Mouse (Mus musculus) liver, postnatal 0 days (tissue): Measurements from ENCODE around the gene Naa80. TPM values are rescaled to one million over a fixed set of nuclear protein-coding genes. Genes with fewer than 3 reads are reported as not detected.
A peak's percentile ranks its signal among the peaks of the same experiment; 100 is the strongest.

ENCODE experiments used
- ATAC-seq: fragments of 200-750 bp; cut with Nextera tagmentation; 2 replicates; pipeline ENCODE4 v1.8.0; 2017; ENCODE audit warnings: mild to moderate bottlenecking, moderate library complexity
- DNase-seq: peaks from one replicate; pipeline ENCODE4 v3.0.0-alpha.2; 2016
- H3K27ac ChIP-seq: fragments of 300-500 bp; sonication (generic); 2 replicates; pipeline ENCODE4 v1.5.1; 2014; ENCODE audit warnings: antibody characterized with exemption, moderate library complexity, mild to moderate bottlenecking, low read depth
- H3K27me3 ChIP-seq: fragments of 300-500 bp; sonication (generic); 2 replicates; pipeline ENCODE4 v1.6.1; 2014; ENCODE audit warnings: low read length, control low read depth, mixed read lengths; ENCODE audit not compliant: insufficient read depth
- H3K36me3 ChIP-seq: fragments of 300-500 bp; sonication (generic); replicated peaks from 2 replicates; pipeline ENCODE4 v1.6.1; 2014; ENCODE audit warnings: mild to moderate bottlenecking, control low read depth, low read length, moderate library complexity, mixed read lengths; ENCODE audit not compliant: insufficient read depth
- H3K4me1 ChIP-seq: fragments of 300-500 bp; sonication (generic); 2 replicates; pipeline ENCODE4 v1.6.1; 2014; ENCODE audit warnings: antibody characterized with exemption, mild to moderate bottlenecking, control low read depth; ENCODE audit not compliant: insufficient read depth
- H3K4me2 ChIP-seq: fragments of 300-500 bp; sonication (generic); 2 replicates; pipeline ENCODE4 v1.6.1; 2014; ENCODE audit warnings: low read depth, mild to moderate bottlenecking, low read length, moderate library complexity, mixed read lengths
- H3K4me3 ChIP-seq: fragments of 300-500 bp; sonication (generic); 2 replicates; pipeline ENCODE4 v1.5.1; 2014; ENCODE audit warnings: low read depth, low read length
- H3K9ac ChIP-seq: fragments of 300-500 bp; sonication (generic); replicated peaks from 2 replicates; pipeline ENCODE4 v1.6.1; 2014; ENCODE audit warnings: mild to moderate bottlenecking, moderate library complexity
- H3K9me3 ChIP-seq: fragments of 300-500 bp; sonication (generic); 2 replicates; pipeline ENCODE4 v1.6.1; 2016; ENCODE audit warnings: mild to moderate bottlenecking, control low read depth, low read length, mixed read lengths
- CTCF ChIP-seq: sonication (generic); IDR thresholded peaks from 2 replicates; pipeline ENCODE4 v1.5.1; 2016; ENCODE audit warnings: antibody characterized with exemption, low read depth
- EP300 ChIP-seq: IDR thresholded peaks from 2 replicates; pipeline ENCODE4 v1.6.1; 2016; ENCODE audit warnings: antibody characterized with exemption, low read depth, mild to moderate bottlenecking
- WGBS: fragments of 180-500 bp; shearing (Covaris S2); extraction: QIAGEN DNeasy Blood & Tissue Kit; methylation state at CpG from one replicate; pipeline ENCODE4 v1.1.7; 2014; ENCODE audit not compliant: insufficient replicate concordance; 5-methylcytosine and 5-hydroxymethylcytosine counted together
- polyA plus RNA-seq: library from polyadenylated mRNA; unstranded; fragments of >200 nt; fragmentation: Nextera tagmentation; extraction: Ambion mirVana; gene quantifications from 2 replicates; pipeline ENCODE4 v1.2.1, GENCODE M21; 2015

The Naa80 gene
- polyA plus RNA-seq, 1 experiment from 2014 or later: 10.4 TPM

DNA sequence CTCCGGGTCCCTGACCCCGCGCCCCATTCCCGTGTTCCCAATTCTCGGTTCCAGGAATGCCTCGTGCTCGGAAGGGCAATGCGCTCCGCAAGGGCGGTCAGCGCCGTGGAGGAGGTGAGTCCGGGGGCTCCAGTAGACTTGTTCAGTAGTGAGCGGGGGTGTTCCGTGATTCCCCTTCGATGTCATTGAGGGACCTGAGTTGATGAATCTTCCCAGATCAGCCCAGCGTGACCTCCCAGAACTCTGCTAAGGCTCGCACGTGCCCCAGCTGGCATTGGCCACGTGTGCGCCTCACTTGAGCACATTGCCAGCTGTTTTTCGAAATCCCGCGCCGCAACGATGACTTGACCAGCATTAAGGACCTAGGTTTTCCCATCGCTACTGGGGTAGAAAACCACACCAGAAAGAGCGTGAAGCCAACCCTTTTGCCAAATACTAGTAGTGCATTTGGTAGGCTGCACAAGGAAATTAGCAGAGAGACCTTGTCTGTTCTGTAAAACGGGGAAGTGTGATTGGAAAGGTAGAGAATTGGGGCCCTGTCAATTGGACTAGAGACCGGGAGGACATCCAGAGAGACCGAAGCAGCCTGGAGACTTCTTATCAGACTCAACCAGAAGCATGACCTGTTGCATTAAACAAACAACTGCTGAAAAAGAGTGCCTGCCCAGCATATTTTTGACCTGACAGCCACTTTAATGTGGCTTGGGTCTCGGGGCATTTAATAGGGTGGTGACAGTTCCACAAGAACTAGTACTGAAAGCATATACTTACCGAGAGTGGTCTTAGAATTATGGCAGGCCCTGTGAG, 9.3 kb downstream of the Naa80 start:
- peaks cover 42% of the 10 kb centered on the region for H3K36me3 ChIP-seq
- peak overlapping the region; percentile 65 for H3K4me3 ChIP-seq
- peak overlapping the region; percentile 80 for H3K4me2 ChIP-seq
- no peaks in the 10 kb centered on the region for H3K9me3 ChIP-seq
- H3K27me3 ChIP-seq: no peaks in the 10 kb centered on the region
- under 1% methylated on average over 33 of the region's 33 CpGs for WGBS
- DNase-seq (peak; percentile 75), ATAC-seq (peak; percentile 38)
- peaks cover 21% of the 10 kb centered on the region for H3K4me1 ChIP-seq
- TF ChIP-seq CTCF (no peak), EP300 (peak; percentile 82)
- H3K27ac ChIP-seq: peak overlapping the region; percentile 90
- peak overlapping the region; percentile 75 for H3K9ac ChIP-seq

DNA sequence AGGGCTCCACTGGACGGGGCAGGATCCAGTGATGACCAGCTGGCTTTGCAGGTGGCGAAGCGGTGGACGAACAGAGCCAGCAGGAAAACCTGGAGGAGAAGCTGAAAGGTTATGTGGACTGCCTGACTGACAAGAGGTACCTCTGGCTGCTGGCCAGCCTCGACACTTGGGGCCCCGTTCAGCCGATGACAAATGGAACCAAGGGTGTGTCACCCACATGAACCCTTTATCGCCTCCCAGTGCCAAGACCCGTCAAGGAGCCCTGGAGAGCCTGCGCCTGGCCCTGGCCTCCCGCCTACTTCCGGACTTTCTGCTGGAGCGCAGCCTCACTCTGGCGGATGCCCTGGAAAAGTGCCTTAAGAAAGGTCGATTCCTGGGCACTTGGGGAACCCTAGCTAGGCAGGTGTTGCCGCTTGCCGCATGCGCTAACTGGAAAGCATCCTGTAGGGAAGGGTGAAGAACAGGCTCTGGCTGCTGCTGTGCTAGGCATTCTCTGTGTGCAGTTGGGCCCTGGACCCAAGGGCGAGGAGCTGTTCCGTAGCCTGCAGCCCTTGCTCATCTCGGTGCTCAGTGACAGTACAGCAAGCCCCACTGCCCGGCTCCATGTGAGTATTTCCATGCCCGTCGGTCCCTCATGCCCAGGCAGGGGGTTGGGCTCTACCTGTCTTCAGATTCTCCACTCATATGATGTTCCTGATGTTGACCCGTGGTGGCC, 11.5 kb downstream of the Naa80 start:
- H3K27ac ChIP-seq: peak overlapping the region; percentile 90
- ATAC-seq: no peak
- 71% methylated on average over 25 of the region's 25 CpGs for WGBS
- TF ChIP-seq EP300 (no peak), CTCF (peak; percentile 52)
- H3K4me2 ChIP-seq: peak overlapping the region; percentile 80
- peak overlapping the region; percentile 65 for H3K4me3 ChIP-seq
- peaks cover 21% of the 10 kb centered on the region for H3K4me1 ChIP-seq
- peaks cover 53% of the 10 kb centered on the region for H3K36me3 ChIP-seq
- peak overlapping the region; percentile 75 for H3K9ac ChIP-seq
- peak; percentile 81 for DNase-seq
- no peaks in the 10 kb centered on the region for H3K27me3 ChIP-seq
- no peaks in the 10 kb centered on the region for H3K9me3 ChIP-seq

GRCm38 (mm10) chr9:107590773-107591060, 12.0 kb downstream of the Naa80 start:
- peak overlapping the region; percentile 65 for H3K4me3 ChIP-seq
- WGBS: 92% methylated on average over 6 of the region's 6 CpGs

GRCm38 (mm10) chr9:107593101-107593976, 14.7 kb downstream of the Naa80 start:
- Histone ChIP-seq H3K9ac (no peak overlapping the region), H3K9me3 (no peaks in the 10 kb centered on the region), H3K36me3 (peaks cover 53% of the 10 kb centered on the region), H3K4me1 (peaks cover 19% of the 10 kb centered on the region), H3K27ac (no peak overlapping the region), H3K27me3 (no peaks in the 10 kb centered on the region), H3K4me2 (no peak overlapping the region), H3K4me3 (no peak overlapping the region)
- no peak for ATAC-seq
- WGBS: 85% methylated on average over 11 of the region's 11 CpGs
- no peak for DNase-seq
- TF ChIP-seq CTCF (no peak), EP300 (no peak)

More at GRCm38 (mm10) chr9:107590773-107591060, 12.0 kb downstream of the Naa80 start:
- DNase-seq (no peak), ATAC-seq (no peak)
- no peak overlapping the region for H3K27ac ChIP-seq
- no peaks in the 10 kb centered on the region for H3K9me3 ChIP-seq
- H3K4me2 ChIP-seq: peak overlapping the region; percentile 80
- peak overlapping the region; percentile 75; the same call in 1 of the 2 replicates for H3K9ac ChIP-seq
- TF ChIP-seq EP300: no peak
- no peak for TF ChIP-seq CTCF
- H3K27me3 ChIP-seq: no peaks in the 10 kb centered on the region
- H3K4me1 ChIP-seq: peaks cover 21% of the 10 kb centered on the region
- H3K36me3 ChIP-seq: peaks cover 53% of the 10 kb centered on the region

GRCm38 (mm10) chr9:107594281-107595062, 15.8 kb downstream of the Naa80 start:
- WGBS: 85% methylated on average over 8 of the region's 8 CpGs
- H3K9ac ChIP-seq: no peak overlapping the region
- TF ChIP-seq EP300 (no peak), CTCF (no peak)
- no peak overlapping the region for H3K27ac ChIP-seq
- H3K4me3 ChIP-seq: no peak overlapping the region
- no peaks in the 10 kb centered on the region for H3K27me3 ChIP-seq
- DNase-seq: no peak
- ATAC-seq: no peak
- H3K36me3 ChIP-seq: peaks cover 53% of the 10 kb centered on the region
- no peaks in the 10 kb centered on the region for H3K9me3 ChIP-seq
- H3K4me1 ChIP-seq: peaks cover 15% of the 10 kb centered on the region
- H3K4me2 ChIP-seq: no peak overlapping the region
